ENCODE assay signal across 23 mouse cellular contexts in genomic region chr10:58616565-58616964, GRCm38 (mm10). TPM values are rescaled to one million over a fixed set of nuclear protein-coding genes. Genes with fewer than 3 reads are reported as not detected.
"Had no signal": no experiment of that assay in that cellular context is flagged by ENCODE, and none has a peak within 500 bp of the region (broad histone marks: within the 10 kb centered on the region; RNA-seq: fewer than 3 reads in every experiment).

No protein-coding gene starts in this region.

- H3K9me3 ChIP-seq: midbrain, embryonic 10.5 days; midbrain, embryonic 12.5 days; neural tube, embryonic 13.5 days; neural tube, embryonic 15.5 days had no signal

- ATAC-seq: midbrain, embryonic 16.5 days had no signal

- DNase-seq: lung, adult 18-20 months; lung, embryonic 14.5 days; lung, postnatal 10 days; lung, postnatal 4 days; midbrain, embryonic 14.5 days; retina, postnatal 1 day; right cerebral cortex, adult 18-20 months; right cerebral cortex, postnatal 25 days; right cerebral cortex, postnatal 4 days; spleen, adult 18-20 months; thymus, adult 18-20 months; thymus, postnatal 14 days; thymus, postnatal 36 days had no signal

- H3K36me3 ChIP-seq: midbrain, embryonic 10.5 days; midbrain, embryonic 12.5 days; neural tube, embryonic 13.5 days; neural tube, embryonic 15.5 days had no signal

- H3K4me3 ChIP-seq: midbrain, embryonic 10.5 days; midbrain, embryonic 12.5 days; myocyte; neural tube, embryonic 13.5 days; neural tube, embryonic 15.5 days had no signal

- H3K27ac ChIP-seq: liver, embryonic 14.5 days; midbrain, embryonic 10.5 days; midbrain, embryonic 12.5 days; neural tube, embryonic 13.5 days; neural tube, embryonic 15.5 days had no signal

- H3K9ac ChIP-seq: liver, embryonic 14.5 days; lung, embryonic 14.5 days; midbrain, embryonic 12.5 days; neural tube, embryonic 13.5 days; neural tube, embryonic 15.5 days had no signal

- H3K4me2 ChIP-seq: lung, embryonic 14.5 days; midbrain, embryonic 12.5 days; neural tube, embryonic 13.5 days; neural tube, embryonic 15.5 days had no signal

- H3K4me1 ChIP-seq: midbrain, embryonic 10.5 days; midbrain, embryonic 12.5 days; neural tube, embryonic 15.5 days had no signal

- H3K27me3 ChIP-seq: midbrain, embryonic 12.5 days; neural tube, embryonic 13.5 days; neural tube, embryonic 15.5 days had no signal

RNA-seq across cellular contexts. Expression of gene Edar, which starts 58.9 kb away (rescaled TPM):
- total RNA-seq: megakaryocyte, adult 5-6 weeks; megakaryocyte-erythroid progenitor cell, adult 5-6 weeks had no signal
- polyA plus RNA-seq: liver, embryonic 14.5 days; liver, embryonic 16.5 days; myocyte had no signal
